Mouse (Mus musculus): ENCODE measurements around the gene Gm9268. TPM values are rescaled to one million over a fixed set of nuclear protein-coding genes. Genes with fewer than 3 reads are reported as not detected.
"Not testable (repeated sequence)": the region's sequence is repeated elsewhere in the genome, so short reads cannot be mapped to it uniquely, and the experiment has no call there.

The Gm9268 gene
- not detected in 2 replicates for polyA plus RNA-seq (2012; ENCODE audit: insufficient read depth, low replicate concordance)

- H3K9me3 ChIP-seq; H3K36me3 ChIP-seq (replicated peaks; ENCODE audit: low read length); H3K27me3 ChIP-seq (replicated peaks); H3K4me1 ChIP-seq; H3K4me3 ChIP-seq (replicated peaks): not testable (repeated sequence)
Measured at GRCm38 (mm10) chr7:43018465-43018864, at the start of gene Gm9268. Gene Gm9268, plus strand, starts transcription at chr7:43018765.

- no peaks in the 10 kb centered on the region for H3K36me3 ChIP-seq (replicated peaks; ENCODE audit: low read length)
- peaks cover 55% of the 10 kb centered on the region for H3K9me3 ChIP-seq
- H3K4me3 ChIP-seq (replicated peaks): peak overlapping the region; percentile 87
- no peaks in the 10 kb centered on the region for H3K4me1 ChIP-seq
- H3K27me3 ChIP-seq (replicated peaks): no peaks in the 10 kb centered on the region
- no peak for TF ChIP-seq GATA1 (IDR thresholded peaks at IDR 0.05; ENCODE audit: borderline replicate concordance, low read length)
- no peak for TF ChIP-seq FLI1 (IDR thresholded peaks at IDR 0.05; ENCODE audit: low read length)
Measured at GRCm38 (mm10) chr7:42980098-42980497, 38.5 kb upstream of the Gm9268 start.

- Histone ChIP-seq H3K36me3 (replicated peaks; ENCODE audit: low read length) (no peaks in the 10 kb centered on the region), H3K4me3 (replicated peaks) (peak overlapping the region; percentile 84), H3K4me1 (no peaks in the 10 kb centered on the region), H3K9me3 (peaks cover 56% of the 10 kb centered on the region), H3K27me3 (replicated peaks) (no peaks in the 10 kb centered on the region)
- no peak for TF ChIP-seq FLI1 (IDR thresholded peaks at IDR 0.05; ENCODE audit: low read length)
- TF ChIP-seq GATA1 (IDR thresholded peaks at IDR 0.05; ENCODE audit: borderline replicate concordance, low read length): no peak
Measured at GRCm38 (mm10) chr7:42980739-42981138, 37.8 kb upstream of the Gm9268 start.

- H3K27me3 ChIP-seq (replicated peaks): no peaks in the 10 kb centered on the region
- no peak overlapping the region for H3K4me3 ChIP-seq (replicated peaks)
Measured at GRCm38 (mm10) chr7:43077831-43078230, 59.3 kb downstream of the Gm9268 start.

More at GRCm38 (mm10) chr7:43077831-43078230, 59.3 kb downstream of the Gm9268 start:
- no peaks in the 10 kb centered on the region for H3K36me3 ChIP-seq (replicated peaks; ENCODE audit: low read length)
- no peaks in the 10 kb centered on the region for H3K4me1 ChIP-seq
- no peak for TF ChIP-seq FLI1 (IDR thresholded peaks at IDR 0.05; ENCODE audit: low read length)
- TF ChIP-seq GATA1 (IDR thresholded peaks at IDR 0.05; ENCODE audit: borderline replicate concordance, low read length): no peak
- peaks cover 12% of the 10 kb centered on the region for H3K9me3 ChIP-seq

Other genes starting within 250 kb of the Gm9268 start
- not detected in 2 replicates for gene Vmn2r62, start 225.2 kb upstream of the Gm9268 start, polyA plus RNA-seq (2012; ENCODE audit: insufficient read depth, low replicate concordance)
- gene Gm2381, start 151.5 kb upstream of the Gm9268 start, polyA plus RNA-seq (2012; ENCODE audit: insufficient read depth, low replicate concordance): not detected in 2 replicates
- not detected in 2 replicates for gene Vmn2r63, start 84.9 kb upstream of the Gm9268 start, polyA plus RNA-seq (2012; ENCODE audit: insufficient read depth, low replicate concordance)
- not detected in 2 replicates for gene Zfp936, start 95.5 kb downstream of the Gm9268 start, polyA plus RNA-seq (2012; ENCODE audit: insufficient read depth, low replicate concordance)